Mouse (Mus musculus): Measurements from ENCODE around the gene Rab7b.

DNA sequence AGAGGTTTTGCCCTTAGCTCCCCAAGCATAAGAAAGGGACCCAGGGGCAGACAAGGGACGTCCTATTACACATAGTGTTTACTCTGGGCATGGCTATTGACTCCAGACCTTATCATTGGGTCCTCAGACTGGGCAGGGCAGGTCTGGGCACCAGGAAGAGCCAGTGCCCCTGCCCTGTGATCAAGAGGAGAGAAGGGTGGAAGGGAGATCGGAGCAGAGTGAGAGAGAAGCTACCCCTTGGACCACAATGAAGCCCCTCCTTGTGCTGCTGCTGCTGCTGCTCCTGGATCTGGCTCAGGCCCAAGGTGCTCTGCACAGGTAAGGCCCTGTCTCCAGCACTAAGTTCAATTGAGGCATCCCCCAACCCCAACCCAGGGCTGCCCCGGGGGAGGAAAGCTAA is 26.7 kb upstream of the Rab7b start:
- no peak for TF ChIP-seq CTCF (IDR thresholded peaks at IDR 0.05; ENCODE audit: low read depth)
- TF ChIP-seq EP300 (IDR thresholded peaks at IDR 0.05; ENCODE audit: low read depth): no peak

Data from liver, postnatal 0 days (tissue).